Mouse (Mus musculus): ENCODE results near the gene Mecom.

DNA sequence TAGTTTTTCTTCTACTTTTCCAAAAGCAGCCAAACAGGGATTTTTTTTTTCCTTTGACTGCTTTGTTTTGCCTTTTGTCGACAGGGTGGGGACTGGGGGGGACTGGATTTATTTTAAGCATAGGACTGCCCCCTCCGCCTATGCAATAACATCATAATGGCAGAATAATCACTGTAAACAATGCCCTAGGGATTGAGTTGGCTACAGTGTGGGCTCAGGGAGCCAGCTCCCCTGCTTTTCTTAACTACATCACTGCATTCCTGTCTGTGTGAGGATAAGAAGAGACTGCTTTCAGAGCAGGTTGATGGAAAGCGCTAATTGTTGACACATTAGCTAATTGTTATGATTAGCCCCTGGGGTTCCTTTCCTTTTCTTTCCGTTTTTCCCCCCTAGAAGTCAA lies 155.6 kb downstream of the Mecom start:
- no peak for TF ChIP-seq GABPA (IDR thresholded peaks at IDR 0.05; ENCODE audit: insufficient replicate concordance, low read depth, low read length)
- TF ChIP-seq CTCF (conservative IDR thresholded peaks at IDR 0.05 in 1 of 2, IDR thresholded peaks at IDR 0.05 in 1 of 2; ENCODE audit: low read depth in 2 of 2, low read length in 2 of 2): no peak
- no peak for TF ChIP-seq USF1 (IDR thresholded peaks at IDR 0.05; ENCODE audit: low read depth, low read length)

All from CH12.LX (cell line).